Mouse (Mus musculus) liver, embryonic 16.5 days (tissue): ENCODE results near the gene Tbx18. TPM values are rescaled to one million over a fixed set of nuclear protein-coding genes. Genes with fewer than 3 reads are reported as not detected.

ENCODE experiments used
- ATAC-seq: fragments of 200-750 bp; cut with Nextera tagmentation; 2 replicates; pipeline ENCODE4 v1.8.0; 2017; ENCODE audit warnings: low read depth, mild to moderate bottlenecking, moderate number of reproducible peaks, moderate library complexity
- H3K27ac ChIP-seq: fragments of 300-500 bp; sonication (generic); 2 replicates; pipeline ENCODE4 v1.5.1; 2014; ENCODE audit warnings: mild to moderate bottlenecking, low read length
- H3K27me3 ChIP-seq: fragments of 300-500 bp; sonication (generic); 2 replicates; pipeline ENCODE4 v1.6.1; 2014; ENCODE audit warnings: low read depth, low read length, mixed read lengths; ENCODE audit not compliant: control insufficient read depth, insufficient read depth
- H3K36me3 ChIP-seq: fragments of 300-500 bp; sonication (generic); 2 replicates; pipeline ENCODE4 v1.6.1; 2014; ENCODE audit warnings: mild to moderate bottlenecking; ENCODE audit not compliant: control insufficient read depth, insufficient read depth
- H3K4me1 ChIP-seq: fragments of 300-500 bp; sonication (generic); 2 replicates; pipeline ENCODE4 v1.6.1; 2014; ENCODE audit warnings: low read depth, low read length, mixed read lengths; ENCODE audit not compliant: control insufficient read depth
- H3K4me2 ChIP-seq: fragments of 300-500 bp; sonication (generic); 2 replicates; pipeline ENCODE4 v1.6.1; 2014; ENCODE audit warnings: low read depth, low read length, mixed read lengths
- H3K4me3 ChIP-seq: fragments of 300-500 bp; sonication (generic); 2 replicates; pipeline ENCODE4 v1.5.1; 2014; ENCODE audit warnings: low read depth, mild to moderate bottlenecking, low read length
- H3K9ac ChIP-seq: fragments of 300-500 bp; sonication (generic); 2 replicates; pipeline ENCODE4 v1.6.1; 2014; ENCODE audit warnings: low read depth, low read length
- H3K9me3 ChIP-seq: fragments of 300-500 bp; sonication (generic); replicated peaks from 2 replicates; pipeline ENCODE4 v1.6.1; 2016; ENCODE audit warnings: low read length; ENCODE audit not compliant: control insufficient read depth
- WGBS: fragments of 180-500 bp; shearing (Covaris S2); extraction: QIAGEN DNeasy Blood & Tissue Kit; methylation state at CpG from one replicate; pipeline ENCODE4 v1.1.7; 2014; ENCODE audit not compliant: insufficient replicate concordance; 5-methylcytosine and 5-hydroxymethylcytosine counted together
- polyA plus RNA-seq: library from polyadenylated mRNA; unstranded; fragments of >200 nt; fragmentation: Nextera tagmentation; extraction: Ambion mirVana; gene quantifications from 2 replicates; pipeline ENCODE4 v1.2.1, GENCODE M21; 2015

Gene Tbx18
- polyA plus RNA-seq, result not detected in 2 replicates

GRCm38 (mm10) chr9:87730961-87731535, at the start of gene Tbx18:
Gene Tbx18, minus strand, starts transcription at chr9:87731260.
- Histone ChIP-seq H3K4me1 (peaks cover 3% of the 10 kb centered on the region), H3K4me3 (peak within 1 kb of the TSS; percentile 40), H3K9me3 (no peaks in the 10 kb centered on the region), H3K36me3 (no peaks in the 10 kb centered on the region), H3K4me2 (peak within 1 kb of the TSS; percentile 49), H3K27me3 (peaks cover 76% of the 10 kb centered on the region), H3K27ac (no peak within 1 kb of the TSS), H3K9ac (no peak within 1 kb of the TSS)
- no peak for ATAC-seq
- under 1% methylated on average over 27 of the region's 27 CpGs for WGBS

- no peak overlapping the region for H3K27ac ChIP-seq
- H3K4me2 ChIP-seq, result no peak overlapping the region
- 45% methylated on average over 2 of the region's 2 CpGs for WGBS
- H3K4me3 ChIP-seq, result no peak overlapping the region
- H3K9me3 ChIP-seq, result no peaks in the 10 kb centered on the region
- no peaks in the 10 kb centered on the region for H3K4me1 ChIP-seq
- no peak for ATAC-seq
- H3K36me3 ChIP-seq, result no peaks in the 10 kb centered on the region
- H3K9ac ChIP-seq, result no peak overlapping the region
- H3K27me3 ChIP-seq, result no peaks in the 10 kb centered on the region
Measured at GRCm38 (mm10) chr9:87773951-87774350, 42.9 kb upstream of the Tbx18 start.

GRCm38 (mm10) chr9:87755621-87756020, 24.6 kb upstream of the Tbx18 start:
- 48% methylated on average over 4 of the region's 4 CpGs for WGBS
- H3K9me3 ChIP-seq, result no peaks in the 10 kb centered on the region
- H3K36me3 ChIP-seq, result no peaks in the 10 kb centered on the region
- H3K27me3 ChIP-seq, result no peaks in the 10 kb centered on the region
- H3K9ac ChIP-seq, result no peak overlapping the region
- no peaks in the 10 kb centered on the region for H3K4me1 ChIP-seq
- ATAC-seq, result no peak
- H3K4me2 ChIP-seq, result no peak overlapping the region
- no peak overlapping the region for H3K27ac ChIP-seq
- H3K4me3 ChIP-seq, result no peak overlapping the region

GRCm38 (mm10) chr9:87741599-87741998, 10.5 kb upstream of the Tbx18 start:
- Histone ChIP-seq H3K9me3 (no peaks in the 10 kb centered on the region), H3K36me3 (no peaks in the 10 kb centered on the region), H3K27ac (no peak overlapping the region), H3K4me2 (no peak overlapping the region), H3K4me3 (no peak overlapping the region), H3K4me1 (no peaks in the 10 kb centered on the region), H3K9ac (no peak overlapping the region), H3K27me3 (peaks cover 48% of the 10 kb centered on the region)
- ATAC-seq, result no peak
- 53% methylated on average over 8 of the region's 8 CpGs for whole genome bisulfite sequencing

GRCm38 (mm10) chr9:87740667-87741066, 9.6 kb upstream of the Tbx18 start:
- ATAC-seq, result peak; percentile 24; the same call in 1 of the 2 replicates
- WGBS, result 2% methylated on average over 11 of the region's 11 CpGs
- Histone ChIP-seq H3K4me1 (no peaks in the 10 kb centered on the region), H3K27ac (no peak overlapping the region), H3K9me3 (no peaks in the 10 kb centered on the region), H3K4me3 (no peak overlapping the region), H3K36me3 (no peaks in the 10 kb centered on the region), H3K27me3 (peaks cover 55% of the 10 kb centered on the region), H3K9ac (no peak overlapping the region), H3K4me2 (no peak overlapping the region)

- Histone ChIP-seq H3K9me3 (no peaks in the 10 kb centered on the region), H3K4me1 (no peaks in the 10 kb centered on the region), H3K27me3 (peaks cover 59% of the 10 kb centered on the region), H3K9ac (no peak overlapping the region), H3K4me2 (no peak overlapping the region), H3K27ac (no peak overlapping the region), H3K4me3 (no peak overlapping the region), H3K36me3 (no peaks in the 10 kb centered on the region)
- no peak for ATAC-seq
- WGBS, result 1% methylated on average over 20 of the region's 20 CpGs
Measured at GRCm38 (mm10) chr9:87740241-87740645, 9.2 kb upstream of the Tbx18 start.

- Histone ChIP-seq H3K4me2 (no peak overlapping the region), H3K4me3 (no peak overlapping the region), H3K36me3 (no peaks in the 10 kb centered on the region), H3K27ac (no peak overlapping the region), H3K27me3 (peaks cover 65% of the 10 kb centered on the region), H3K4me1 (no peaks in the 10 kb centered on the region), H3K9me3 (no peaks in the 10 kb centered on the region), H3K9ac (no peak overlapping the region)
- 1% methylated on average over 41 of the region's 41 CpGs for WGBS
- no peak for ATAC-seq
Measured at GRCm38 (mm10) chr9:87739543-87740161, 8.6 kb upstream of the Tbx18 start.

GRCm38 (mm10) chr9:87738766-87739542, 7.9 kb upstream of the Tbx18 start:
- no peak overlapping the region for H3K4me2 ChIP-seq
- H3K4me3 ChIP-seq, result no peak overlapping the region
- no peaks in the 10 kb centered on the region for H3K9me3 ChIP-seq
- 2% methylated on average over 39 of the region's 39 CpGs for WGBS
- no peaks in the 10 kb centered on the region for H3K36me3 ChIP-seq
- peaks cover 70% of the 10 kb centered on the region for H3K27me3 ChIP-seq
- no peak overlapping the region for H3K27ac ChIP-seq
- no peaks in the 10 kb centered on the region for H3K4me1 ChIP-seq
- H3K9ac ChIP-seq, result no peak overlapping the region
- ATAC-seq, result no peak

- Histone ChIP-seq H3K27me3 (peaks cover 78% of the 10 kb centered on the region), H3K27ac (no peak overlapping the region), H3K9me3 (no peaks in the 10 kb centered on the region), H3K36me3 (no peaks in the 10 kb centered on the region), H3K4me3 (no peak overlapping the region), H3K4me1 (no peaks in the 10 kb centered on the region), H3K4me2 (no peak overlapping the region), H3K9ac (no peak overlapping the region)
- ATAC-seq, result no peak
- 1% methylated on average over 13 of the region's 13 CpGs for WGBS
Measured at GRCm38 (mm10) chr9:87738123-87738522, 7.1 kb upstream of the Tbx18 start.
